Mouse (Mus musculus) lung, embryonic 14.5 days (tissue): ENCODE results near the gene Cox6a1. TPM values are rescaled to one million over a fixed set of nuclear protein-coding genes. Genes with fewer than 3 reads are reported as not detected.
"Not testable (repeated sequence)": the region's sequence is repeated elsewhere in the genome, so short reads cannot be mapped to it uniquely, and the experiment has no call there.

Experiments used
- ATAC-seq: fragments of 200-750 bp; cut with Nextera tagmentation; 2 replicates; pipeline ENCODE4 v1.8.0; 2017; ENCODE audit warnings: mild to moderate bottlenecking, moderate TSS enrichment, moderate library complexity; ENCODE audit not compliant: insufficient read depth
- DNase-seq: peaks from one replicate; pipeline ENCODE4 v3.0.0-alpha.2; 2015
- H3K27ac ChIP-seq: fragments of 300-500 bp; sonication (generic); 2 replicates; pipeline ENCODE4 v1.5.1; 2014; ENCODE audit warnings: low read depth, mild to moderate bottlenecking, moderate library complexity
- H3K27me3 ChIP-seq: fragments of 300-500 bp; sonication (generic); 2 replicates; pipeline ENCODE4 v1.6.1; 2014; ENCODE audit warnings: low read length, control low read depth; ENCODE audit not compliant: insufficient read depth
- H3K36me3 ChIP-seq: fragments of 300-500 bp; sonication (generic); 2 replicates; pipeline ENCODE4 v1.6.1; 2014; ENCODE audit warnings: control low read depth; ENCODE audit not compliant: insufficient read depth
- H3K4me1 ChIP-seq: fragments of 300-500 bp; sonication (generic); 2 replicates; pipeline ENCODE4 v1.6.1; 2014; ENCODE audit warnings: antibody characterized with exemption, control low read depth; ENCODE audit not compliant: insufficient read depth
- H3K4me2 ChIP-seq: fragments of 300-500 bp; sonication (generic); 2 replicates; pipeline ENCODE4 v1.6.1; 2014; ENCODE audit warnings: mild to moderate bottlenecking
- H3K4me3 ChIP-seq: fragments of 300-500 bp; sonication (generic); 2 replicates; pipeline ENCODE4 v1.5.1; 2014; ENCODE audit warnings: low read depth, low read length
- H3K9ac ChIP-seq: fragments of 300-500 bp; sonication (generic); 2 replicates; pipeline ENCODE4 v1.6.1; 2014
- H3K9me3 ChIP-seq: fragments of 300-500 bp; sonication (generic); 2 replicates; pipeline ENCODE4 v1.6.1; 2016; ENCODE audit warnings: low read depth, low read length, control low read depth
- CTCF ChIP-seq: IDR thresholded peaks from 2 replicates; pipeline ENCODE4 v1.5.1; 2016; ENCODE audit warnings: antibody characterized with exemption, low read depth
- WGBS: fragments of 180-500 bp; shearing (Covaris S2); extraction: QIAGEN DNeasy Blood & Tissue Kit; methylation state at CpG from one replicate; pipeline ENCODE4 v1.1.7; 2014; 5-methylcytosine and 5-hydroxymethylcytosine counted together
- polyA plus RNA-seq: library from polyadenylated mRNA; unstranded; fragments of >200 nt; fragmentation: Nextera tagmentation; extraction: Ambion mirVana; gene quantifications from 2 replicates; pipeline ENCODE4 v1.2.1, GENCODE M21; 2014

Gene Cox6a1
- polyA plus RNA-seq, 1 experiment from 2014 or later: 842 TPM

DNA sequence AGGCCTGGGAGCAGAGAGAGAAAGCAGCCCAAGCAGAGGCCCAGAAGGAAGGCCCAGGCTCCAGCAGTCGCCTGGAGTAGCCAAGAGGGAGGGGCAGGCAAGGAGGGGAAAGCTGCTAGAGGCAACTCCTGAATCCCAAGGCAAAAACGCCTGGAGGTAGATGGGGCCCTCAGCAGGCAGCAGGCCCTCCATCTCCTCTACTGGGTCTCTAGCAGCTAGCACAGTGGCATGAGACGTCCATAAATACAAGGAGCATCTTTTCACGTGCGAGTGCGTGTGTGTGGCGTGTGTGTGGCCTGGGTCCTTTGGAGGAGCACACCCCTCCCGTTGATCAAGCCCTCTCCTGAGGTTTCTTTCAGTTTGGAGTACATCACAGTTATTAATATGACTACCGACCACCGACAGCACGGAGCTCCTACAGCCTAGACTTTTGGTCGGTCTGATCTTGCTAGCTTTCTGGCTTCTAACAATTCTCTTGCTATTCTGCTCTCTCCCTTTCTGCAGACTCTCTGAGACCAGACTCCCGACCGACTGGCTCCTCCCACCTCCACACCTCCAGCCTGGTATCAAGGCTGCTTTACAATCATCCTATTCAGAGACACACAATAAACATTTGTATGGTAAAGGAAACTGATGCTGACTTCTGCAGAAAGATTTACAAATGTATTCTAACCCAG lies 31.7 kb downstream of the Cox6a1 start:
- Histone ChIP-seq H3K27ac (peak overlapping the region; percentile 44; the same call in 1 of the 2 replicates), H3K9ac (peak overlapping the region; percentile 30), H3K9me3 (no peaks in the 10 kb centered on the region), H3K36me3 (no peaks in the 10 kb centered on the region), H3K4me2 (peak overlapping the region; percentile 10; the same call in 1 of the 2 replicates), H3K27me3 (no peaks in the 10 kb centered on the region), H3K4me1 (peaks cover 19% of the 10 kb centered on the region), H3K4me3 (no peak overlapping the region)
- 10% methylated on average over 14 of the region's 14 CpGs for WGBS
- TF ChIP-seq CTCF: no peak
- no peak for DNase-seq
- ATAC-seq: no peak

DNA sequence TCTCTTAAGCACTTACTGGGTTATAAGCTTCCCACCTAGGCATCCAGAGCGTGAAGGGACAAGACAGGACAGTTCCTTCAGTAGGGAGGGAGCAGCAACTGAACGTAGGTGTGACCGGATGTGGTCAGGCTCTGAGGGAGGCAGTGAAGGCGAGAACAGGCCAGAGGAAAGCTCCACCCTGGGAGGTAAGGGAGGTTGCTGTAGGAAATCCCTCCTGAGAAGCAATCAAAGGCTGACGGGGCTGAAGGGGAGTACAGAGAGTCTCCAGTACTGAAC lies 35.2 kb downstream of the Cox6a1 start:
- no peak for DNase-seq
- ATAC-seq: no peak
- no peak overlapping the region for H3K4me2 ChIP-seq
- H3K9ac ChIP-seq: no peak overlapping the region
- 0 out of 2 replicates have a peak overlapping the region, but pooled peaks have one; percentile 6 for H3K27ac ChIP-seq
- TF ChIP-seq CTCF: no peak
- no peak overlapping the region for H3K4me3 ChIP-seq
- no peaks in the 10 kb centered on the region for H3K36me3 ChIP-seq
- peaks cover 19% of the 10 kb centered on the region for H3K4me1 ChIP-seq
- H3K27me3 ChIP-seq: no peaks in the 10 kb centered on the region
- no peaks in the 10 kb centered on the region for H3K9me3 ChIP-seq
- 47% methylated on average over 5 of the region's 5 CpGs for WGBS

DNA sequence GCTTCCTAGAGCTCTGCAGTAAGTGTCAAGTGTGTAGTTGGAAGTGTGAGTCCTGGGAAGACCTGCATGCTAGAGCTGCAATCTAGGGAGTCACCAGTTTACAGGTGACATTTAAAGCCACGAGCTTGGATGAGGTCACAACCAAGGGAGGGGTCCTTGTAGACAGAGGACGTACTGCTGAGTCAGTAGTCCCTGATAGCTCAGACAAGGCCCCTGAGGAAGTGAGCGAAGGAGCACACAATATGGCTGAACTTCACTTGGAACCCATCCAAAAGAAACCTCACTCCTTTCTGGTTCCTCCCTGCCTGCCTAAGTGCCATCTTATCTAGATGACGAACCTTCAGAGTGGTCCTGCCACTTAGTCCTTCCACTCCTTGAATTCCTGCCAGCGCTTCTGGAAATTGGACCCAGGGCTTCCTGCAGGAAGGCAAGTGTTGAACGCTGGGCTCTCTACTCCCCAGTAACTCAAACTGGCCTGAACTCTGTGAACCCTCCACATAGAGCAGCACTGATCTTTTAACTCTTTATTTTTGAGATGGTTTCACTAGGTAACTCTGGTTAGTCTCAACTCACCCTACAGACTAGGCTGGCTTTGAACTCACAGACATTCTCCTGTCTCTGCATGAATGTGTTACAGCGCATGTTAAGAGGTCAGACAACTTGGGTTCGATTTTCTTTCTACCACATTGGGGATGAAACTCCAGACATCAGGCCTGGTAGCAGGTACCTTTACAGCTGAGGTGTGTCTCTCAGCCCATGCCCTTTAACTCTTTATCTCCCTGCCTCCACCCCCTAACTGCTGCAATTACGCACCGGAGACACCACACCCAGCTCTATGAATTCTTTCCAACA lies 35.7 kb downstream of the Cox6a1 start:
- no peak overlapping the region for H3K9ac ChIP-seq
- no peak overlapping the region for H3K4me3 ChIP-seq
- WGBS: 47% methylated on average over 10 of the region's 10 CpGs
- peaks cover 19% of the 10 kb centered on the region for H3K4me1 ChIP-seq
- ATAC-seq (0 out of 2 replicates have a peak, but pooled peaks have one; percentile 45), DNase-seq (peak; percentile 71)
- H3K27ac ChIP-seq: 0 out of 2 replicates have a peak overlapping the region, but pooled peaks have one; percentile 6
- H3K27me3 ChIP-seq: no peaks in the 10 kb centered on the region
- H3K4me2 ChIP-seq: no peak overlapping the region; the same call in 1 of the 2 replicates
- TF ChIP-seq CTCF: no peak
- no peaks in the 10 kb centered on the region for H3K9me3 ChIP-seq
- no peaks in the 10 kb centered on the region for H3K36me3 ChIP-seq

DNA sequence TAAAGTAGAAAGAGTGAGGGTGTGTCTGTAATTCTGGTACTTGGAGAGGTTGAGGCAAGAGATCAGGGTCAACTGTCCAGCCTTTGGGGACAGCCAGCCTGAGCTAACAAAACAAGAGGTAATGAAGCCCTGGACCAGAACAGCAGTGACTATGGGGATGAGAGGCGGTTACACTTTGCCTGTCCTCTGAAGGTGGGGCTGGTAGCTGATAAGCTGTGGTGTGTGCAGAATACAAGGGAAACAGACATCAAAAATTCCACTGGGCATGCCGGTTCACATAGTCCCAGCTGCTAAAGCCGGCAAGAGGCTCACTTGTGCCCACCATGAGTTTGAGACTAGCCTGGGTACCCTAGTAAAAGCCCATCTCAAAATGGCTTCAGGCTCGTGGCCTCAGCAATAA lies 36.4 kb downstream of the Cox6a1 start:
- H3K9me3 ChIP-seq: no peaks in the 10 kb centered on the region
- H3K36me3 ChIP-seq: no peaks in the 10 kb centered on the region
- ATAC-seq: no peak
- no peak overlapping the region for H3K27ac ChIP-seq
- peaks cover 14% of the 10 kb centered on the region; the same call in 1 of the 2 replicates for H3K4me1 ChIP-seq
- H3K4me3 ChIP-seq: no peak overlapping the region
- no peak overlapping the region for H3K9ac ChIP-seq
- H3K27me3 ChIP-seq: no peaks in the 10 kb centered on the region
- no peak for DNase-seq
- WGBS: 72% methylated on average over 4 of the region's 4 CpGs
- TF ChIP-seq CTCF: no peak
- H3K4me2 ChIP-seq: no peak overlapping the region; the same call in 1 of the 2 replicates

DNA sequence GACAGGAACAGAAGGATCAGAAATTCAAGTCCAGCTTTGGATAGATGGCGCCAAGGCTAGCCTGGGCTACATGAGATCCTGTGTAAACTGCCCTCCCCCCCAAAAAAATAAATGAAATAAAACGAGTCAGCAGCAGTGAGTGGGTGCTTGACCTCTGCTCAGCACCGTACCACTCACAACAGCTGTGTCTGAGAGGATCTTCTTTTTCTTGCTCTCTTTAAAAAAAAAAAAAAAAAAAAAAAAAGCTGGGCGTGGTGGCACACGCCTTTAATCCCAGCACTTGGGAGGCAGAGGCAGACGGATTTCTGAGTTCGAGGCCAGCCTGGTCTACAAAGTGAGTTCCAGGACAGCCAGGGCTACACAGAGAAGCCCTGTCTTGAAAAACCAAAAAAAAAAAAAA lies 46.6 kb downstream of the Cox6a1 start:
- ATAC-seq: not testable (repeated sequence)
- WGBS: 66% methylated on average over 3 of the region's 7 CpGs

DNA sequence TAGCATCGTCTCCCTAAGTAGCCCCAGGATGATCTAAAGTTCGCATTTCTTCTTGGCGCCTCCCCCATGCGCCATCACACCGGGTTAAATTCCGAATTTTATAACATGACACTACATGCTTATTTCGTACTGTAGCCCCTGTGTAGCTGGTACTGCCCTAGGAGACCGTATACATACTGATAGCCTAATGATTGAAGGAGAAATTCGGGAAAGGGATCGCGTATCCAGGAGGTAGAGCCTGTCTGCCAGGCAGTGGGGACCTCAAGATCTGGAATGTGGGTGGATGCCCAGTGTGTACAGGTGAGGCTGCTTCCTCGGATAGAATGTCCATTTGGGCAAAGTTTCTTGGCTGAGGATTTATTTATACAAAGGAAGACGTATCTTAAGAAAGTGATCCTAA lies 47.2 kb downstream of the Cox6a1 start:
- Histone ChIP-seq H3K36me3 (peaks cover 29% of the 10 kb centered on the region), H3K9ac (peak overlapping the region; percentile 63), H3K4me1 (peaks cover 15% of the 10 kb centered on the region), H3K4me2 (peak overlapping the region; percentile 83), H3K27me3 (no peaks in the 10 kb centered on the region), H3K9me3 (no peaks in the 10 kb centered on the region), H3K4me3 (peak overlapping the region; percentile 89), H3K27ac (peak overlapping the region; percentile 81)
- ATAC-seq (no peak), DNase-seq (no peak)
- WGBS: 13% methylated on average over 13 of the region's 13 CpGs
- no peak for TF ChIP-seq CTCF

More for the DNA sequence above, 46.6 kb downstream of the Cox6a1 start:
- H3K27me3 ChIP-seq, H3K4me3 ChIP-seq, H3K9ac ChIP-seq, H3K27ac ChIP-seq, H3K9me3 ChIP-seq, DNase-seq: not testable (repeated sequence)
- H3K4me1 ChIP-seq: peaks cover 15% of the 10 kb centered on the region
- peak overlapping the region; percentile 83 for H3K4me2 ChIP-seq
- H3K36me3 ChIP-seq: peaks cover 23% of the 10 kb centered on the region
